ENCODE assay signal across 9 mouse cellular contexts in genomic region chr17:58959905-58960304, GRCm38 (mm10). TPM values are rescaled to one million over a fixed set of nuclear protein-coding genes. Genes with fewer than 3 reads are reported as not detected.
DNase-seq lines count a peak whose midpoint lies in the region; ATAC-seq and TF ChIP-seq lines count a peak whose summit lies in the region.
"Had no signal": no experiment of that assay in that cellular context is flagged by ENCODE, and none has a peak within 500 bp of the region (broad histone marks: within the 10 kb centered on the region; RNA-seq: fewer than 3 reads in every experiment).

No protein-coding gene starts in this region.

- no peak overlapping the region for H3K27ac ChIP-seq in forebrain, embryonic 11.5 days (ENCODE audit: low read depth, low read length)
- no peak overlapping the region for H3K27ac ChIP-seq in forebrain, embryonic 16.5 days (ENCODE audit: low read length)
- no peak overlapping the region for H3K27ac ChIP-seq in cortical plate, adult 2 months (ENCODE audit: insufficient read depth, low read length)
- H3K27ac ChIP-seq in midbrain, embryonic 14.5 days (replicated peaks; ENCODE audit: low read depth, low read length): no peak overlapping the region

- no peak overlapping the region for H3K4me2 ChIP-seq in forebrain, embryonic 11.5 days (ENCODE audit: low read depth, low read length, severe bottlenecking)
- H3K4me2 ChIP-seq in forebrain, embryonic 16.5 days (ENCODE audit: low read length): no peak overlapping the region
- H3K4me2 ChIP-seq in midbrain, embryonic 14.5 days (ENCODE audit: low read length): no peak overlapping the region

- ATAC-seq in forebrain, embryonic 11.5 days (replicated peaks; ENCODE audit: low FRiP score): peak; percentile 44; the same call in 1 of the 2 replicates
- ATAC-seq in forebrain, embryonic 16.5 days: no peak
- ATAC-seq in megakaryocyte progenitor cell, adult 5-6 weeks (replicated peaks; ENCODE audit: poor library complexity): peak; percentile 100
- no peak for ATAC-seq in midbrain, embryonic 14.5 days (ENCODE audit: low FRiP score, low TSS enrichment)

- no peaks in the 10 kb centered on the region for H3K36me3 ChIP-seq in forebrain, embryonic 11.5 days (ENCODE audit: control insufficient read depth, insufficient read depth, low read length)
- no peaks in the 10 kb centered on the region for H3K36me3 ChIP-seq in forebrain, embryonic 16.5 days (ENCODE audit: control insufficient read depth, insufficient read depth)
- H3K36me3 ChIP-seq in midbrain, embryonic 14.5 days (ENCODE audit: control insufficient read depth, insufficient read depth, low read length): no peaks in the 10 kb centered on the region
- H3K36me3 ChIP-seq: G1E had no signal

- DNase-seq in forebrain, embryonic 11.5 days (ENCODE audit: low spot score): no peak
- peak; percentile 17 to 59 for DNase-seq in spleen, postnatal 4 days (ENCODE audit: low spot score in 2 of 2)
- DNase-seq in spleen, postnatal 36 days (ENCODE audit: low spot score in 2 of 2): no peak
- peak; percentile 43 for DNase-seq in kidney, postnatal 14 days
- DNase-seq in midbrain, embryonic 14.5 days: no peak

- no peaks in the 10 kb centered on the region for H3K27me3 ChIP-seq in forebrain, embryonic 11.5 days (ENCODE audit: control insufficient read depth, insufficient read depth, low read length)
- H3K27me3 ChIP-seq in forebrain, embryonic 16.5 days (replicated peaks; ENCODE audit: control insufficient read depth, insufficient read depth, low read length): no peaks in the 10 kb centered on the region
- no peaks in the 10 kb centered on the region for H3K27me3 ChIP-seq in midbrain, embryonic 14.5 days (ENCODE audit: control insufficient read depth, insufficient read depth, low read length)

- 37% methylated on average over 3 of the region's 3 CpGs for WGBS in forebrain, embryonic 11.5 days
- WGBS in forebrain, embryonic 16.5 days: 37% methylated on average over 3 of the region's 3 CpGs
- 40% methylated on average over 3 of the region's 3 CpGs for WGBS in midbrain, embryonic 14.5 days

- TF ChIP-seq POLR2A in cortical plate, adult 2 months (IDR thresholded peaks at IDR 0.05; ENCODE audit: extremely low read depth, insufficient read depth, low read length): no peak

- H3K9ac ChIP-seq in forebrain, embryonic 11.5 days (ENCODE audit: low read length): no peak overlapping the region
- no peak overlapping the region for H3K9ac ChIP-seq in forebrain, embryonic 16.5 days (replicated peaks; ENCODE audit: low read depth, low read length)
- no peak overlapping the region for H3K9ac ChIP-seq in midbrain, embryonic 14.5 days (replicated peaks; ENCODE audit: low read length)

- H3K4me3 ChIP-seq in forebrain, embryonic 11.5 days (ENCODE audit: low read depth, low read length): no peak overlapping the region
- no peak overlapping the region for H3K4me3 ChIP-seq in forebrain, embryonic 16.5 days (replicated peaks; ENCODE audit: low read length)
- no peak overlapping the region for H3K4me3 ChIP-seq in cortical plate, adult 2 months (ENCODE audit: insufficient read depth, low read length)
- H3K4me3 ChIP-seq in midbrain, embryonic 14.5 days (replicated peaks; ENCODE audit: low read depth, low read length): no peak overlapping the region

- H3K4me1 ChIP-seq in forebrain, embryonic 11.5 days (replicated peaks; ENCODE audit: control insufficient read depth, insufficient read depth, low read length): no peaks in the 10 kb centered on the region
- no peaks in the 10 kb centered on the region for H3K4me1 ChIP-seq in forebrain, embryonic 16.5 days (replicated peaks; ENCODE audit: control insufficient read depth, insufficient read depth, low read length)
- H3K4me1 ChIP-seq in cortical plate, adult 2 months (ENCODE audit: control insufficient read depth, insufficient read depth, low read length): no peaks in the 10 kb centered on the region
- no peaks in the 10 kb centered on the region for H3K4me1 ChIP-seq in midbrain, embryonic 14.5 days (ENCODE audit: control insufficient read depth, insufficient read depth, low read length)

- TF ChIP-seq CTCF in cortical plate, adult 2 months (IDR thresholded peaks at IDR 0.05; ENCODE audit: extremely low read depth, insufficient read depth, low read length): peak; percentile 58

- H3K9me3 ChIP-seq in forebrain, embryonic 11.5 days (ENCODE audit: control insufficient read depth, low read length): no peaks in the 10 kb centered on the region
- H3K9me3 ChIP-seq in forebrain, embryonic 16.5 days (ENCODE audit: control insufficient read depth, low read length): no peaks in the 10 kb centered on the region
- no peaks in the 10 kb centered on the region for H3K9me3 ChIP-seq in midbrain, embryonic 14.5 days (ENCODE audit: control insufficient read depth, low read length)

RNA-seq across cellular contexts. Expression of gene Pdzph1, which starts 31.3 kb away (rescaled TPM):
- polyA plus RNA-seq in forebrain, embryonic 11.5 days (2014; fragmentation: Nextera tagmentation; extraction: Ambion mirVana): 22.8 and 27.2 TPM in 2 replicates
- polyA plus RNA-seq in forebrain, embryonic 16.5 days (2015; fragmentation: Nextera tagmentation; extraction: Ambion mirVana): 5.5 and 6.5 TPM in 2 replicates
- 9.3 and 10.5 TPM in 2 replicates for polyA plus RNA-seq in cortical plate, adult 2 months (2012; rRNA removed)
- total RNA-seq in megakaryocyte progenitor cell, adult 5-6 weeks (2015): 0.30 and 1.7 TPM in 2 replicates
- total RNA-seq in megakaryocyte progenitor cell, adult 5-6 weeks (2017): not detected in 2 replicates
- polyA plus RNA-seq in midbrain, embryonic 14.5 days (2014; fragmentation: Nextera tagmentation; extraction: Ambion mirVana): 5.0 and 9.6 TPM in 2 replicates
- polyA plus RNA-seq: G1E had no signal

RNA-seq across cellular contexts. Expression of gene Nudt12, which starts 53.3 kb away (rescaled TPM):
- 8.3 and 9.7 TPM in 2 replicates for polyA plus RNA-seq in forebrain, embryonic 11.5 days (2014; fragmentation: Nextera tagmentation; extraction: Ambion mirVana)
- polyA plus RNA-seq in forebrain, embryonic 16.5 days (2015; fragmentation: Nextera tagmentation; extraction: Ambion mirVana): 3.0 and 3.9 TPM in 2 replicates
- 5.3 TPM in 2 replicates for polyA plus RNA-seq in cortical plate, adult 2 months (2012; rRNA removed)
- total RNA-seq in megakaryocyte progenitor cell, adult 5-6 weeks (2015): 6.3 and 8.5 TPM in 2 replicates
- total RNA-seq in megakaryocyte progenitor cell, adult 5-6 weeks (2017): 3.2 and 6.2 TPM in 2 replicates
- polyA plus RNA-seq in midbrain, embryonic 14.5 days (2014; fragmentation: Nextera tagmentation; extraction: Ambion mirVana): 3.4 and 3.8 TPM in 2 replicates
- polyA plus RNA-seq: G1E had no signal

Comparison
In these comparisons a context has a peak if more than half of its experiments do, and no peak if none do; other contexts are left out.
1. ATAC-seq: peak in forebrain, embryonic 11.5 days (single experiment) and megakaryocyte progenitor cell, adult 5-6 weeks (single experiment); none in forebrain, embryonic 16.5 days (single experiment) and midbrain, embryonic 14.5 days (single experiment).
2. DNase-seq: peak in spleen, postnatal 4 days (2 of 2) and kidney, postnatal 14 days (single experiment); none in forebrain, embryonic 11.5 days (single experiment), spleen, postnatal 36 days (0 of 2) and midbrain, embryonic 14.5 days (single experiment).